Mouse (Mus musculus) hindlimb bud, embryonic 11.5 days (tissue): ENCODE measurements around the gene Slc35b2.

ENCODE experiments used
- DNase-seq: peaks from one replicate; pipeline ENCODE4 v3.0.0-alpha.2; 2012; ENCODE audit warnings: low read depth, low spot score; ENCODE audit errors: extremely low spot score

Gene Slc35b2

DNA sequence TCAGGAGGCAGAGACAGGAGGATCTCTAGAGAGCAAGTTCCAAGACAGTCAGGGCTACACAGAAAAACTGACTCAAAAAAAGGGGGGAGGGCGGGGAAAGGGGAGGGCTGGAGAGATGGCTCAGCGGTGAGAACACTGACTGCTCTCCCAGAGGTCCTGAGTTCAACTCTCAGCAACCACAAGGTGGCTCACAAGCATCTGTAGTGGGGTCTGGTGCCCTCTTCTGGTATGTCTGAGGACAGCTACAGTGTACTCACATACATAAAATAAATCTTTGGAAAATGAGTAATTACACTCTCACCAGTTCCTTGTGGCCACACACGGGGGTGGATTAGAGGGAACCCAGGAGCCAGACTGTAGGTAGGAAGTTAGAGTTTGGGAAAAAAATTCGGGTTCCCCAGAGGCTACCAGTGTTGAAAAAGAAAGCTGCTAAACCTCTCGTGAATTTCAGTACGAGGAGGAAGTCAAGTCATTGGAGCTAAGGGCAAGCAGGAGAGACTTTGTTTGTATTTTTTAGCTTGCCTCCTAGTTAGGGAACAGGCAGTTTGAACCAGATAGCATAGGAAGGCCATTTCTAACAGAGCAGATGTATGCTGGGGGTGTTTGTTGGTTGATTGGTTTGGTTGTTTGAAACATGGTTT is 19.2 kb downstream of the Slc35b2 start:
- no peak for DNase-seq

DNA sequence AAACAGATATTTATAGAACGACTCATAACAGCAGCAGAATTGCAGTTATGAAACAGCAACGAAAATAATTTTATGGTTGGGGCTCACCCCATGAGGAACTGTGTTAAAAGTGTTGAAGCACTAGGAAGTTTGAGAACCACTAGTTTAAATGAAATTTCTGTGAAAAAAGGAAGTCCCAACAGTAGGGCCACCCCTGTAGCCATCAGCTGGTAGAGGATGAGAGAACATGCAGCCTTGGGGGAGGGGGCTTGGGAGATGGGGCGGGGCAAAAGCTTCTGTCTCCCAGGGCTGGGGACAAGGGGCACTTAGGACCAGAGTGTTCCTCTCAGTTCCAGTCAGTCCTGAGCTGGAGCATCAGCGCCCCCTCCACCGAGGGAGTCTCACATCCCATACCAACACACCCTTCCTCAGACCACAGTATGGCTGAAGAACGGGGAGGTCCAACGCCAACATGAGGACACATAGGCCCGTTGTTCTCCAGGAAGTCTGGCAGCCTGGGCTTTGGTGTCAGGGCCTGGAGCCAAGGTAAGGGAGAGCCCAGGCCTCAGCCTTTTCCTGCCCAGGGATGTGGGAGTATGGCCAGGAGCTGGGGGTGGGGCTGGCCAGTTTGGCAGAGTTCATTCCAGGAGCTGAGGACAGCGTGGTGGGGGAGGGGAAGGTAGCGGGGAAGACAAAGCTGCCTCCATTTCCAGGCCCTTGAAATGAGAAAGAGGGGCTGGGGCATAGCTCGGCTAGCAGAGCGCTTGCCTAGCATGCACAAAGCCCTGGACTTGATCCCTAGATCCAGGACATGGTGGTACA is 20.6 kb downstream of the Slc35b2 start:
- no peak for DNase-seq

- DNase-seq: no peak
Measured at GRCm38 (mm10) chr17:45584939-45585678, 21.4 kb downstream of the Slc35b2 start.

GRCm38 (mm10) chr17:45585725-45586448 is 22.2 kb downstream of the Slc35b2 start:
- no peak for DNase-seq

DNA sequence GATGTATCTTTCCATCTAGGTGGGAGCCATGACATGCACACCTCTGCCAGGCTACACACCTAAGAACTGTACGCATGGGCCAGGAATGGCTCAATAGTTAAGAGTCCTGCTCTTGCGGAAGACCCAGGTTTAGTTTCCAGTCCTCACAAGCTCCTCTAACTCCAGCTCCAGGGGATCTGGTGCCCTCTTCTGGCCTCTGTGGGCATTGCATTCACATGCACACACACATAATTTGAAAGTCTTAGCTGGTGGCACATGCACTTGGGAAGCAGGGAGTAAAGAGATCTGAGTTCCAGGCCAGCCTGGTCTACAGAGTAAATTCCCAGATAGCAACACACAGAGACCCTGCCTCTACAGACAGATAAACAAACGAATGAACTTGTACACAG is 22.8 kb downstream of the Slc35b2 start:
- DNase-seq: no peak

GRCm38 (mm10) chr17:45588370-45588769 is 24.7 kb downstream of the Slc35b2 start:
- no peak for DNase-seq

DNA sequence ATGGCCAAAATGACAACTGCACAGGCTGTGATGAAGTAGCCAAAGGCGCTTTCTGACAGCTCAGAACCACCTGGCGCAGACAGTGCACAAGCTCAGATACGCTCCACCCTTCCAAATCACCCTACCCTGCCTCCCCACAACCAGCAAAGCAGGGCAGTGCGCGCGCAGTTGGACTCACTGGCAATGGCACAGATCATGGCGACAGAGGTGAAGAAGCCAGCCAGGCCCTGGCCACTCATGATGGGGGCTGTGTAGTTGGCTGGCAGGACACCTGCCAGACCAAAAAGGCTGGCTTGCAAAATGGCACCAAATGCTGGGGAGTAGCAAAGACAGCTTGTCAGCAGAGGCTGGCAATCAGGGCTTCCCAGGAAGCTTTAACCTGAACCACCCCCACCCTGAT is 25.6 kb downstream of the Slc35b2 start:
- no peak for DNase-seq

- no peak for DNase-seq
Measured at GRCm38 (mm10) chr17:45589844-45590243, 26.2 kb downstream of the Slc35b2 start.

DNA sequence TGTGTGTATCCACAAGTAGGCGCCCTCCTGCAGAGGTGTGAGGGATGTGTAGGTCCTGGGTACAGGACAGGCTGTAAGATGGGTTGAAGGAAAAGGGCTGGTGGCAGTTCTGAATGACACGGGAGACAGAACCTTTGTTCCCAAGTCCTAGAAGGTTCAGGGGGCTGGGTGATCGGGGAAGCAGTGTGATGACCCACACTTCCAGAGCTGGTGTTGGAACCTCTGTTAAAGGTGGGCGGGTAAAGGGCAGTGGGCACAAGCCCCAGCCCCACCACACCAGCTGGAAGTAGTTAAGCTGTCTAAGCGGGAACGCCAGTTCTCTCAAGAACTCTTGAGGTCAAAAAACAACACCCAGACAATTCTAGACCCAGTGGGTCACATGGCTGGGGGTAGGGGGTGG is 26.7 kb downstream of the Slc35b2 start:
- DNase-seq: no peak

DNA sequence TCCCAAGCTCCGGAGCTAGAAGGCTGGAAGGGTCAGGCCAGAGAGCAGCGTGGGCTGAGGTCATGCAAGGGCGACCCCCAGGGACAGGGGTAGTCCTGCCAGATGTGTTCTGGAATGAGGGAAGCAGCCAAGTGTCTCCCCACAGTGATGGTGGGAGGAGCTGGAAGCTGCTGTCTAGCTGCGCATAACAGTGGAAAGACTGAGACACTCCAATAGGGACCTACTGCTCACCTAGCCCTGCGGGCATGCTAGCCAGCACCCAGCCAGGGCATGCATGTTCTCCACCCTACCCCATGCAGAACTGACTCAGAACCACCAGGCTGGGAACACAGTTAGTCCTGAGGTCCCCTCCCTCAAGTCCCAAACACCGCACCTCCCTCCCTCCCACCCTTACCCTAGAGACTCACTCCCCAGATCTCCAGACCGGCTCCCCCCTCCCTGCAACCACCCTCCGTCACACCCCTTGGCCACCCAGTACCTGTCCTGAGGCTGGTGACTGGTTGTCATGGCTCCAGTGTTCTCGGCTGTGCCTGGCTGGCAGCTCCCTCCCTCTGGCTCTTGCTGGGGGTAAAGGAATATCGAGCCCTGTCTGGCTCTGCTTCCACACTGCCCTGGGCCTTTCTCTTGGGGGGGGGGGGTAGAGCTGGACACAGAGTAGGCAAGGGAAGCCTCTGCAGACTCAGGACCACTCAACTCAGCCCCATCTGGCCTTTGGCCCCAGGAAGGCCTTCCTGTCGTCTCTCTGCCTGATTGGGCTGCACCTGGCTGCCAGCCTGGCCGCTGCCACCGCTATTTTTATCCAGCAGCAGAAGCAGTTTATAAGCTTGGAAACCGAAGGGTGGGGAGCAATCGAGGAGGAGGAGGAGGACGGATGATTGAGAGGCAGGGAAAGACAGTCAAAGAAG is 28.3 kb downstream of the Slc35b2 start:
- no peak for DNase-seq

DNA sequence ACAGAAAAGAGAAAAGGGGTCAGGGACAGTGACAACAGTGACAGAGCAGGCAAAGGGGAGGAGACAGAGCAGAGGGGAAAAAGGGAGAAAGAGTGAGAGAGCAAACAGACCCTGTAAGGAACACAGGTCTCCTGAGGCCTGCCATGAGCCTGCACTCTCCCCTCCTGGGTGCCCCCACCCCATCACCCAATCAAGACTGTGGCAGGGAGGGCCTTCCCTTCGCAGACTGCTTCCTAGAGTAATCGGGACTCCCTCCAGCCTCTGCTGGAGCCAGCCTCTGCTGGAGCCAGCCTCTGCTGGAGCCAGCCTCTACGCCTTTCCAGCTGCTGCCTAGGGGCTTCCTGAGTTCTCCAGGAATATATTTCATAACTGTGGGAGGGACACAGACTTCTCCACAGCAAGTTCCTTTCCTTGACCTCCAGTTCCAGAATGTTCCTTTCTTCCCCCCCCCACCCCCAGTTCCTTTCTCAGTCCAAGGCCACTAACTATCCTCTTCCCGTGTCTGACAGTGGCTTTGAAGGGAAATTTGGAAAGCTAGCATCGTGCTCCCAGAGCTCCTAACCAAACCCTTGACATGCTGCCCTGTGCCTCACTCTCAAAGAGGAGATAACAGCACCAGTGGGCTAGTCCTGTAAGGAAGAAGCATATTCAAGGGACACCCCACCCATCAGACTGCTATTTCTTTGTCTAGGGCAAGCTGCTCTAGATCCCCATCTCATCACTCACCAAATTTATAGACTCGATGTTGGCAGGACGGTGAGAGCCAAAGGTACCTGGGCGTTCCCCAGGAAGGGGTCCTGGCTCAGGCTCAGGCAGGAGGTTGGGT is 29.1 kb downstream of the Slc35b2 start:
- DNase-seq: no peak

GRCm38 (mm10) chr17:45593479-45593878 is 29.8 kb downstream of the Slc35b2 start:
- DNase-seq: no peak

DNA sequence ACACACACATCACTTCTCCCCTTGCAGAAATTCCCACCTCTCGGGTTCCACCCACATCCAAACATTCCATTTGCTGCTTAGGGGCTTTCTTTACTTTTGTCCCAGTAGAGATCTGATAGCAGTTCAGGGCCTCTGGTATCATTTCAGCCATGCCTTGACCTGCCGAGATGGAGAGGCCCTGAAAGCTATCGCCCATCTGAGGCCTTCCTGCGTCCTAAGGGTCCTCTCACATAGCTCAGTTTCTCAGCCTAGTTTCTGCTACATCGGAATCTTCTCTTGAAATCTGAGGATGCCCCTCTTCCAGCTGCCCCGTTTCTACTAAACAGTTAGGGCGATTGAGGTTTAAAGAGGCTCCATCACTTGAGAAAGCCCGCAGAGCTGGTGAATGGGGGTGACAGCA is 30.5 kb downstream of the Slc35b2 start:
- DNase-seq: no peak

DNA sequence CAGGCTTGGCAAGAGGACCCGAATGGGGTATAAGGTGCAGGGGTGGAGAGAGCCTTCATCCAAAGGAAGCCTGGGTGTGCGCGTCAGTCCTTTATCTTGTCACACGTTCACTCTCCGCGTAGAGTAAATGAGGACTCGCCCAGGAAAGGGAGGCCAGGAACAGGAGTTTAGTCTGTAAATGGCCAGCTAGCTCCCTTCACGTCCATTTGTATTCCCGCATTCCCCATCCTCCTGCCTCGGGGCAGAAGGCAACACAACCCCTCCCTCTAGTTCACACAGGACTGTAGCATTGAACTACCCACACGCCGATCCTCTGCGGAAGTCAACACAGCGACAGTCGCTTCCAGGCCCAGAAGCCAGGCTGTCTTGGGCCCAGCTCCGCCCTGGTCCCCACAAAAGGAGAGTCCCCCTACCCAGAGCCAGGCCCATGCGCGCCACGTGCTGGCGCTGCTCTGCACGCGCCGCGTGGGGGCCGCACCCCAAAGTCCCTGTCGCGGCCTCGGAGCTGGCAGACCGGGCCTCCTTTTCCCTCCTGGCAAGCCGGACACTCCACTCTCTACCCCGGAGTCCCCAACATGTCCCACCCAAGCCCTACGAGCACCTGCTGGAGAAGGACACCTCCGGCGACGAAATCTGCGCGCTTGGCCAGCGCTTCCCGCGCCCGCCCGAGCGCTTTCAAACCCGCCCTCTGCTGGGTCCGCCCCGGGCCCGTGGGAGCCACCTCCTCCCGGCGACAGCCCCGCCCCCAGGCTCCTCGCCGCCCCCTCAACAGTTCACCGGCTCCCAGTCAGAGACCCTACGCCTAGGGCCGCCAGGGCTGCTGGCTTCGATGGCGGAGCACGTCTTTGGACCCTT is 31.4 kb downstream of the Slc35b2 start:
- DNase-seq: no peak

DNA sequence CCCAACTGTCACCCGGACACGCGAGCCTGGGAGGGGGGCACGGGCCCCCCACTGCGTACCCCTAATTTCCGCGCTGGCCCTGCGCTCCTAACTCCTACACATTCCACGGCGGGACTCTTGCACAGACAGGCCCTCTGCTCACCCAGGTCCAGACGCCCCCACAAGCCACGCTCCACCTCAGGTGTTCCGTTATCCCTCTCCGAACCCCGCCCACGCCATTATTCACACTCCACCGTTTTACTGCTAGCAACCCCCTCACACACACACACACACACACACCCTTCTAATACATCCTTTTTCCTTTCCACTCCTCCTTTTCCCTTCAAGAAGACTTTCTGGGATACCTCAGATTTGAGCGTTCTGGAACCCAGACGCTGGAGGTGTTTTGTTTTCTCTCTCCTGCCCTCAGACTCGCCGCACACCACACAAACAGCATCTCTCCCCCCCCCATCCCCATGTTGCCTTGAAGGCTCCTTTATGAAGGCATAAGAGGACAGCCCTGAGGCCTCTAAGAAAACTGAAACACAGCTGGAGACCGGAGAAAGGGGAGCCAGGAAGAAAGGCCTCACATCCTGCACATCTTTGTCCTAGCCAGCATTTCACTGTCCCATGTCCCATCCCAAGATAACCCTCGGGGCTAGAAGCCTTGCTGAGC is 32.2 kb downstream of the Slc35b2 start:
- no peak for DNase-seq

DNA sequence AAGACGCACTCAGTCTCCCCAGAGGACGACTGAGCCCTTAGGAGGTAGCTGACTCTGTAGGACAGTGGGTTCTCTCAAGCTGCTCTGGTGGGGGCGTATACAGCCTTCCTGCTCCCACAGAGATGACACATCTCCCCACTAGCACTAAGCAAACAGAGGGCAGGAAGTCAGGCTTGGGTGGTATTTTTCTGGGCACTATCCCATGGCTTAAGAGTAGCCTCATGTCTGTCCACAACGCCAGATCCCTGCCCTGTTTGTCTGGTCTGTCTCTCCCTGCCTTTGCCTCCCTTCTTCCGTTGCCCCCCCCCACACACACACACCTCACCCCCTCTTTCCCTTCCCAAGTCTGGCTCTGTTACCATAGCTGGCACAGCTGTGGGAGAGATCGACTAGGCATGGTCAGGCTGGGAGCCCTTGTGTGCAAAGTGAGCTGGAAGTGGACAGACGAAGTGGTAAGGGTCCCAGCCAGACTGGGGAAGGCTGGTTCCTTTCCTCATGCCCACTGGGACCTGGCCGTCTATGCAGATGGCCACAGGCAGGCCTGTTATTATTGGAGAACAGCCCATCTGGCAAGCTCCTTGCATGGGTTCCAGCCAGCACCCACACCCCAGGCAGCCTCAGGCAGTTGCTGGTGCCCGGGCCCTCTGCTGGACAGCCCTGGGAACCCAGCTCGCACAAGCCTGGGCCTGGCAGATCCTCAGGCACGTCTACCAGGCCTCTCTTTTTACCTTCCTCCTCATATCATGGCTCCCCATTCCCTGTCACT is 33.1 kb downstream of the Slc35b2 start:
- DNase-seq: no peak

DNA sequence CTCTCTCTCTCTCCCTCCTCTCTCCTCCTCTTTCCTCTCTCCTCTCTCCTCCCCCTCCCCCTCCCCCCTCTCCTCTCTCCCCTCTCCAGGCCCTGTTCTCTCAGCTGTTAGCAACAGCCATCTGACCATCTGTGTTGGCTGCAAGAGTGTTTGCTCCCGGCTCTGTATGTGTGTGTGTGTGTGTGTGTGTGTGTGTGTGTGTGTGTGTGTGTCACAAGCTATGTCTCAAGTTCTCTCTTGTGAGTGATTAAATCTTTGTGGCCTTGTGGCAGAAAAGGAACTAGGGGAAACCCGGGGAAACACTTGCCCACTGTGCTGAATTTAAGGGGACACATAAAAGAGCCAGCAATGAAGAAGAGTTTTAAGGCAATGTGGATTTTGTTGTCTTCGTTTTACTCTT is 34.1 kb downstream of the Slc35b2 start:
- DNase-seq: no peak
